Mouse (Mus musculus) thymus, adult 2 months (tissue): ENCODE results near the gene Ahdc1. TPM values are rescaled to one million over a fixed set of nuclear protein-coding genes. Genes with fewer than 3 reads are reported as not detected.
"Not testable (repeated sequence)": the region's sequence is repeated elsewhere in the genome, so short reads cannot be mapped to it uniquely, and the experiment has no call there.

Source experiments
- DNase-seq: peaks from one replicate; pipeline ENCODE4 v3.0.0; 2021
- H3K27ac ChIP-seq: fragments of 200-500 bp; 2 replicates; pipeline ENCODE4 v1.5.1; 2012; ENCODE audit warnings: low read length, control low read depth; ENCODE audit not compliant: control insufficient read depth, insufficient read depth
- H3K27me3 ChIP-seq: fragments of 200-500 bp; 2 replicates; pipeline ENCODE4 v1.6.1; 2012; ENCODE audit warnings: mild to moderate bottlenecking, low read length, moderate library complexity, mixed read lengths; ENCODE audit not compliant: control insufficient read depth, insufficient read depth
- H3K36me3 ChIP-seq: fragments of 200-500 bp; 2 replicates; pipeline ENCODE4 v1.6.1; 2012; ENCODE audit warnings: mild to moderate bottlenecking, low read length, moderate library complexity; ENCODE audit not compliant: control insufficient read depth, insufficient read depth
- H3K4me1 ChIP-seq: fragments of 200-500 bp; replicated peaks from 2 replicates; pipeline ENCODE4 v1.6.1; 2012; ENCODE audit warnings: low read length; ENCODE audit not compliant: control insufficient read depth, insufficient read depth
- H3K4me3 ChIP-seq: fragments of 200-500 bp; 2 replicates; pipeline ENCODE4 v1.5.1; 2012; ENCODE audit warnings: mild to moderate bottlenecking, low read length, control low read depth, moderate library complexity; ENCODE audit not compliant: control insufficient read depth, insufficient read depth
- CTCF ChIP-seq: fragments of 200-500 bp; IDR thresholded peaks from 2 replicates; pipeline ENCODE4 v1.5.1; 2012; ENCODE audit warnings: mild to moderate bottlenecking, control low read depth, low read length, moderate library complexity, borderline replicate concordance; ENCODE audit not compliant: control insufficient read depth, poor library complexity, insufficient read depth; ENCODE audit errors: extremely low read depth
- POLR2A ChIP-seq: fragments of 200-500 bp; IDR thresholded peaks from 2 replicates; pipeline ENCODE4 v1.6.1; 2012; ENCODE audit warnings: mild to moderate bottlenecking, low read length, control low read depth, moderate library complexity; ENCODE audit not compliant: control insufficient read depth, poor library complexity, insufficient read depth; ENCODE audit errors: extremely low read depth
- WGBS: fragments of 180-500 bp; shearing (Covaris S2); methylation state at CpG from one replicate; pipeline ENCODE4 v1.1.7; 2018; 5-methylcytosine and 5-hydroxymethylcytosine counted together
- polyA plus RNA-seq: library from polyadenylated mRNA; depleted of rRNA; stranded (reverse); fragments of >200 nt; gene quantifications from 2 replicates; pipeline ENCODE4 v1.2.3, GENCODE M21; 2012

The Ahdc1 gene
- polyA plus RNA-seq, 1 experiment: 59.8 TPM

DNA sequence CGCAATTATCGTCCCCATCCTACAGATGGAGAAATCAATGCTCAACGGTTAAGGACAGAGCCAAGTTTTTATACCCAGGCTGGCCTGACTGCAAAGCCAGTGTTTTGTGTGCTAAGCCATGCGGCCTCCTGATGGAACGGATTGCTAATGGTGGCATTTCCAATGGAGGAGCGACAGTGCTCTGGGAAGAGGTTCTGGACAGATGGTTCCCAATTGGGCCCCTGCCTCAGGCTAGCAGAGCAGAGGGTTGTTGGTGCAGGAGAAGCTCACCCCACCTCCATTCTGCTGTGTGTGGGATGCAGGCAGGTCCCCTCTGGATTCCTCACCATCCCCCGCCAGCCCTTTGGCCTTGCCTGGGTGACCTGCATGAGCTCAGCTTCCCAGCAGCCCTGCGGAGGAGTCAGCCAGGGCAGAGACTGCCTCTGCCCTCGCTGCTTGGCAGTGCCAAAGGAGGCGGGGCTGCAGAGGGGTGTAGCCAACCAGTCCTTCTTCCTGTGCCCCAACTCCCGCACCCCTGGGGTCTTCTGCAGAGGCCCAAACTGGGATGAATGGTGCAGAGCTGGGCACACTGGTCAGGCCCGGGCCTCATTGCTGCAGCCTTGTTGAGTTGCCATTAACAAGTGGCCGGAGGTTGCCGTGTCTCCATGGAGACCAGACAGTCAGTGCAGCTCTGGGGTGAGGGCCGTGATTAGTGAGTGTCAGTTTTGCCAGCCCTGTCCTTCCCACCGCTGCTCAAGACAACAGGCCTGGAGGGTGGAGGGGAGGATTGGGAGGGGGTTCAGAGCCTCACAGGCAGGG, 84.1 kb downstream of the Ahdc1 start:
- 42% methylated on average over 16 of the region's 16 CpGs for WGBS
- TF ChIP-seq POLR2A (peak; percentile 93), CTCF (0 out of 2 replicates have a peak, but pooled peaks have one; percentile 15)
- peak; percentile 86 for DNase-seq
- Histone ChIP-seq H3K4me3 (peak overlapping the region; percentile 39), H3K27ac (peak overlapping the region; percentile 93), H3K36me3 (no peaks in the 10 kb centered on the region), H3K27me3 (no peaks in the 10 kb centered on the region), H3K4me1 (peaks cover 54% of the 10 kb centered on the region)

GRCm38 (mm10) chr4:133095734-133096065, 84.6 kb downstream of the Ahdc1 start:
- H3K27ac ChIP-seq: peak overlapping the region; percentile 93

DNA sequence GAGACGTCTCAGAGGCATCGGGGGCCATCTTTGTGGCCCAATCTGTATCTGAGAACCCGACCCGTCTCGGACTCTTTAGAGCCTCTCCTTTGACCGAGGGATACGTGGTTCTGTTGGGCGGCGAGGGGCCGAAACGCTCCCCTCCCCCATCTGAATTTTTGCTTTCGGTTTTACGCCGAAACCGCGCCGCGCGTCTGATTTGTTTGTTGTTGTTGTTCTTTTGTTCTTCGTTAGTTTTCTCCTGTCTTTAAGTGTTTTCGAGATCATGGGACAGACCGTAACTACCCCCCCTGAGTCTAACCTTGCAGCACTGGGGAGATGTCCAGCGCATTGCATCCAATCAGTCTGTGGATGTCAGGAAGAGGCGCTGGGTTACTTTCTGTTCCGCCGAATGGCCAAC, 85.6 kb downstream of the Ahdc1 start:
- WGBS: under 1% methylated on average over 14 of the region's 26 CpGs
- not testable (repeated sequence) for DNase-seq, H3K36me3 ChIP-seq, H3K27me3 ChIP-seq
- Histone ChIP-seq H3K4me1 (peaks cover 39% of the 10 kb centered on the region), H3K4me3 (peak overlapping the region; percentile 45), H3K27ac (peak overlapping the region; percentile 62; the same call in 1 of the 2 replicates)

More at GRCm38 (mm10) chr4:133095734-133096065, 84.6 kb downstream of the Ahdc1 start:
- WGBS: 35% methylated on average over 3 of the region's 3 CpGs
- peak overlapping the region; percentile 39 for H3K4me3 ChIP-seq
- not testable (repeated sequence) for H3K27me3 ChIP-seq, H3K36me3 ChIP-seq, DNase-seq
- peaks cover 48% of the 10 kb centered on the region for H3K4me1 ChIP-seq

DNA sequence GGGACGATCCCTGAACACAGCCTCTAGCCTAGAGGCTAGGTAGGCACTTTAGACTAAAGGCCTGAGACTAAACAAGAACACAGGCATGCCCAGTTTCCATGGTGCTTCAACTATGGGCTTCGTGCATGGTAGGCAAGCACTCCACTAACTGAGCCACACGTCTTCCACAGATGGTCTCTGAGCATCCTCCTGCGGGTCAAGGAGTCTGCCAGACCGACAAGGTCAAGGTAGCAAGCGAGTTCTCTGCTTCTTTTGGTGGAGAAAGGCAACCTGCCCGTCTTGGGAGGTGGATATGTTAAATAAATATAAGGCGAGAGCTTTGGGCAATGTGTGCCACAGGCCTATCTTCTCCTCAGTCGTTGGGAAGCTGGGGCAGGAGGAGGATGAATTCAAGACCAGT, 90.7 kb downstream of the Ahdc1 start:
- 93% methylated on average over 9 of the region's 9 CpGs for WGBS
- 0 out of 2 replicates have a peak, but pooled peaks cover 4% of the 10 kb centered on the region for H3K36me3 ChIP-seq
- H3K4me3 ChIP-seq: no peak overlapping the region
- no peaks in the 10 kb centered on the region for H3K27me3 ChIP-seq
- DNase-seq: no peak
- no peak overlapping the region for H3K27ac ChIP-seq
- TF ChIP-seq POLR2A (no peak), CTCF (no peak)
- H3K4me1 ChIP-seq: peaks cover 12% of the 10 kb centered on the region

DNA sequence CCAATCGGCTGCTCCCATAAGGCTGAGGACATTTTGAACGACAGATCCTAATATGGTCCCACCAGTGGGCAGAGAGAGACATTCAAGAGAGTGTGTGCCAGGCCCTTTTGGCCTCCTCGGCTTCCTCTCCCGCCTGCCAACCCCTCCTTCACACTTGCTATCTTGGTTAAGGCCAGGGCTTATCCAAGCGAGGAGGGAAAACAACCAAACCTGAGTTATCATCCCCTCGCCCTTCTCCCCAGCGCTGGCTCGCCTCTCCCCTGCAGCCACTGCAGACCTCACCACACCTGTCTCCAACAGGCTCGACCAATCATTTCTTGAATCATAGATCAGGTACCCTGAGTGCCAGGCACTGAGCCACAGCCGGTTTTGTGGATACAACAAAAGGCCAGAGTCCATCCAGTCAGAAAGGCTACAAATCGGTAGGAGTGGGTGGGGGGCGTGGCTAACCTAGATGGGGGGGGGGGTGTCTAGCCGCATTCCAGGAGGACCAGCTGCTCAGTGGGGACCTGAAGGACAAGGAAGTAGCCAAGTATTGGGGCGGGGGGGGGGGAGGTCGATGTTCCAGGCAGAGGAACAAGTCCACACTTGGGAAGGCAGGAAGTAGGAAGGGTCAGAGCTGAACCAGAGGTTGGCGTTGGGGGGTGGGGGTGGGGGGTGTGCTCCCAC, 92.6 kb downstream of the Ahdc1 start:
- no peak for DNase-seq
- H3K4me3 ChIP-seq: no peak overlapping the region
- no peaks in the 10 kb centered on the region for H3K27me3 ChIP-seq
- 87% methylated on average over 15 of the region's 16 CpGs for WGBS
- H3K4me1 ChIP-seq: peaks cover 12% of the 10 kb centered on the region
- H3K36me3 ChIP-seq: 0 out of 2 replicates have a peak, but pooled peaks cover 4% of the 10 kb centered on the region
- H3K27ac ChIP-seq: no peak overlapping the region
- TF ChIP-seq POLR2A (no peak), CTCF (no peak)

DNA sequence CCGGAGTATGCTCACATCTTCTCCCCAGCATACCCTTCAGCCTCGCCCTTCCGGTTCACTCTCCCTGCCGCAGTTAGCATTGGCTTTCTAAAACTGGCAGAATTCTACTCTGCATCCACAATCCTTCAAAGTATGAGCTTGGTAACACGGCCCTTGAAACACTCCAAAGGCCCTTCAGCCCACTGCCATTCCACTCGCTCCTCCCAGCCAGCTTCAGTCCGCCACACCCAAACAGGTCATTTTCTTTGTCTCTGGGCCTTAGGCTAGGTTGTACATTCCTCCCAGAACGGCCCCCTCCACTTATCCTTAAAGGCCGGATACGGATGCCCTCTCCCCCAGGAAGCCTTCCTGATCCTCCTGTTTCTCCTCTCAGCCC, 93.1 kb downstream of the Ahdc1 start:
- no peaks in the 10 kb centered on the region for H3K27me3 ChIP-seq
- peaks cover 12% of the 10 kb centered on the region for H3K4me1 ChIP-seq
- no peak for TF ChIP-seq POLR2A
- no peak for TF ChIP-seq CTCF
- no peak for DNase-seq
- 92% methylated on average over 10 of the region's 10 CpGs for WGBS
- H3K36me3 ChIP-seq: 0 out of 2 replicates have a peak, but pooled peaks cover 4% of the 10 kb centered on the region
- no peak overlapping the region for H3K4me3 ChIP-seq
- peak overlapping the region; percentile 27; the same call in 1 of the 2 replicates for H3K27ac ChIP-seq
